Mouse (Mus musculus): ENCODE data around the gene Slc2a6. TPM values are rescaled to one million over a fixed set of nuclear protein-coding genes. Genes with fewer than 3 reads are reported as not detected.

Gene Slc2a6
- total RNA-seq (2021): under 1 TPM in 1 of 2 experiments, not detected in 1; 0.17 TPM
- long read RNA-seq, experiment 1: 0 reads
- long read RNA-seq, experiment 2: 0 reads

- peak; percentile 81 for DNase-seq (ENCODE audit: low spot score)
Measured at GRCm38 (mm10) chr2:27027618-27028436, at the start of gene Slc2a6. Gene Slc2a6 (minus strand): TSS chr2:27027998.

- peak; percentile 38 for DNase-seq (ENCODE audit: low spot score)
Measured at GRCm38 (mm10) chr2:27075485-27075884, 47.7 kb upstream of the Slc2a6 start.

DNA sequence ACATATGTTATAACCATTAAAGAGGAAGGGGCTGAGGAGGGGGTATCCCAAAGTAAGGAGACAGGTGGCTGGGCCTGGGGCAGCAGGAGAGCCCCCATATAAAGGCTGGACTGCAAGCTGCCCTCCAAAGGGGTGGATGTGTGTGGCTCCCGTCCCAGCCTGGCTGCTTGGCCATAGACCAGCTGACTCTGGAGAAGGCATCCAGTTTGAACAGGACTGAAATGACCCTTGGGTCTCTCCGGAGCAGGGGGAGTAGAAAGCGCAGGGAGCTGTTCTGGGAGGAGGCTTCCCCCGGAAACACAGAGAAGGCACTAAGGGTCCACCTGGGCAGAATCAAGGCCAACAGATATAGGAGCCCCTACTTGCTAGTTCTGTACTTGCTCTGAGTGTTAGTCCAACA lies 47.0 kb upstream of the Slc2a6 start:
- DNase-seq (ENCODE audit: low spot score): no peak

DNA sequence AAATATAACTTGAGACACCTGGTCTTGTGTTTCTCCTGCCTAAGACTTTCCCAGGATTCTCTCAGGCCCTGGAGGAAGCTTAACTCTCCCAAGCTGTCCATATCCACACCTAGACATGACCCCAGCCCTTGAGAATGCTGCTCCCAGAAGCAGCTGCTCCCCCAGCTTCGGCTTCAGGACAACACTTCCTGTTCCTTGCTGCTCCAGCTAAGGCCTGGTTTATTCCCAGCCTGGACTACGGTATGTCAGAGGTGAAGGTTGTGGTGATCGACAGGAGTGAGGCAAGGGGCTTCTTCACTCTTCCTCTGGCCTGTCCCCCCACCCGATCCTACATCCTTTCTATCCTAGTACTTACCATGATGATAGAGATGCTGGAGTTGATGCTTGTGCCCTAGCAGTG lies 45.6 kb upstream of the Slc2a6 start:
- DNase-seq (ENCODE audit: low spot score): no peak

DNA sequence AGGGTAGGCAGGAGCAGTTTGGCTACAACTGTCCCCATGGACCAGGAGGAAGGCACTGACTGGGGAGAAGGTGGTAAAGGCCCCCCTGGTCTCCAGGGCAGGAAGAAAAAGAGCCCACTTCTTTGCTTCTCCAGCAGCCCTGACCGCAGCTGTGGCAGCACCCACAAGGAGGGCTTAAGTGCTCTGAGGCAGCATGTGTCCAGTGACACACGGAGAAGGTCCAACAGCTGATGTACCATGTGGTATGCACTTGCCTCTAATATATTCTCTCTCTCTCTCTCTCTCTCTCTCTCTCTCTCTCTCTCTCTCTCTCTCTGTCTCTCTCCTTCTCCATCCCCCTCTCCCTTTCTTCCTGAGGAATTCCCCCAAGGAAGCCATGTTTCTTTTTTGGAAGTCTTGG lies 44.2 kb upstream of the Slc2a6 start, which contains the start of gene Mymk:
Gene Mymk (minus strand): TSS at position 202 of the 400 bp plus-strand sequence.
- DNase-seq (ENCODE audit: low spot score): no peak

DNA sequence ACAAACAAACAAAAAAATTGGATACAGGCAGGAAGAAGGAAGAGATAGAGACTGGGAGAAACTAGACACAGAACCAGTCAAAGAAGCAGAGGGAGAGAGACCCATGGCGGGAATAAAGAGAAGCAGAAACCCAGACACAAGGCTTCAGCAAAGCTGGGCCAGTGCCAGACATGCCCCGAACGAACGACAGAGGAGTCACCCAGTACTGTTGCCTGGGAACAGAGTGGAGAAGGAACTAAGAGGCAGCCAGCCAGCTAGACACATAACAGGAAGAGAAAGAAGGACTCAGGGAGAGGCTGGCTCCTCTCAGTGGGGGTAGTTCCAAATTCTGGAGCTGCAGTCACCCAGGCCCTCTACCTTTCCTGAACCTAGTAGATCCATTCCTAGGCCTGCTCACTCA lies 43.3 kb upstream of the Slc2a6 start:
- peak; percentile 58 for DNase-seq (ENCODE audit: low spot score)

GRCm38 (mm10) chr2:27070247-27070813 lies 42.5 kb upstream of the Slc2a6 start:
- no peak for DNase-seq (ENCODE audit: low spot score)

GRCm38 (mm10) chr2:27069646-27070045 lies 41.8 kb upstream of the Slc2a6 start:
- no peak for DNase-seq (ENCODE audit: low spot score)

DNA sequence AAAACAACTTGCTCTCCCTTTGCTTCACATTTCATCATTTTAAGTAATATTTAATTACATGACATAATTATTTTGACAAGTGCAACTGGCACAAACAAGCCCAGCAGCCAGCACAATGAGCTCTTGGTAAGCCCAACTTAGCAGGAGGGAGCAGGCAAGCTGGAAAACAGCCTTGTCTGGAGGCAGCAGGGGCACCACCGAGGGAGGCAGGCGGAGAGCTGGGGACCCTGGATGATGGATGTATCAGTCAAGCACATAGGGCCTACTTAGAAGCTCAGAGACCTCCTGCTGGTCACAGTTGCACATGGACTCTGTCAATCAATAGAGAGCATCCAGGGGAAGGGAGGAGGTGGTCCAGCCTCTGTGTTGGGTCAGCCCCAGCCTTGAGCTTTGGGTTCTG lies 40.2 kb upstream of the Slc2a6 start:
- DNase-seq (ENCODE audit: low spot score): no peak

GRCm38 (mm10) chr2:27067124-27067523 lies 39.3 kb upstream of the Slc2a6 start:
- DNase-seq (ENCODE audit: low spot score): no peak

DNA sequence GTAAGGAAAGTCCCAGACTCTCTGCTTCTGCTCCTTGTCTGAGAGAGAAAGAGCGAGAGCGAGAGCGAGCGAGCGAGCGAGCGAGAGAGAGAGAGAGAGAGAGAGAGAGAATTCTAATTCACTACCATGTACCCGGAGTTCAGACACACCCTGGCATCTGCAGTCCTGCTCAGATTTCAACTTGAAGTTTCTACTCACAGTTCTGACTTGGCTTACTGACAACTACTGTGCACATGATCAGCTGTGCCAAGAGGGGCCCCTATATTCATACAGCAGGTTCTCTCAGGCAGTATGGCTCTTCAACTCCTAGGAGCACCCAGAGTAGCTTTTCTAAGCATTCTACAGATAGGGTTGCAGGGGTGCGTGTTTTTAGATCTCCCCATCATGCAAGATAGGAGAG lies 31.4 kb upstream of the Slc2a6 start:
- no peak for DNase-seq (ENCODE audit: low spot score)

- no peak for DNase-seq (ENCODE audit: low spot score)
Measured at GRCm38 (mm10) chr2:27058751-27059150, 31.0 kb upstream of the Slc2a6 start.

DNA sequence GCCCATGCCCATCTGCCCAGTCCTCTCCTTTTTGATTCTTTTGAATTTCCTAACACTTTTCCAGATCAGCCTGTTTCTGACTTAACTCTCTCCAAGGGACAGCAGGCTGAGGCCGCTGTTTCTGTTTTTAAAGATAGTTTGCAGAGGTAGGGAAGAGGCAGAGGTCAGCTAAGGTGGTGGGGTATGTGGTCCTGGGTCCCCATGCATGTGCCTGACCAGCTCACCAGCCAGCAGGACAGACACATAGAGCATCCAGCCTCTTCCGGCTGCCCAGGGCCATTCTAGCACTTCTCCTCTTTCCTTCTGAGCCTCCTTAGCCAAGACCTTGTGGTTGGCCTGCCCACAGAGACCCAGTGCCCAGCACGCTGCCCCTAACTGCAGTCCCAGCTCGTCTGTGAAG lies 30.5 kb upstream of the Slc2a6 start:
- no peak for DNase-seq (ENCODE audit: low spot score)

DNA sequence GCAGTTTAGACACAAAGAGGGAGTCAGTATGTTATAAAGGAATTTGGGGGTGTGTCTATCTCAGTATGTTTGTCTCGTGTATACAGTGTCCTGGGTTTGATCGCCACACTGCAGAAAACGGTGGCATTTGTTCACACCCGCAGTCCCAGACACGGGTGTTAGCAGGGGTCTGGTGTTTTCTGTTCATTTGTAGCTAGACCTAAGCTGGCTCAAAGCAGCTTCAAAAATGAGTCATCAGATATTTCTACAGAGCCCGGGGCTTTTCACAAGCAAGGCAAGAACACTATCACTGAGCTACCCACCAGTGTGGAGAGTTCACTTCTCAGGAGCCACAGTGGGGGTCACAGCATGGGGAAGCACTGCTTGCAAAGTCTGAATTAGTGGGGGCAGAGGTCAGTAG lies 21.6 kb upstream of the Slc2a6 start:
- no peak for DNase-seq (ENCODE audit: low spot score)

GRCm38 (mm10) chr2:27045979-27046770 lies 18.4 kb upstream of the Slc2a6 start:
- peak; percentile 80 for DNase-seq (ENCODE audit: low spot score)

GRCm38 (mm10) chr2:27044641-27045040 lies 16.8 kb upstream of the Slc2a6 start:
- DNase-seq (ENCODE audit: low spot score): no peak

DNA sequence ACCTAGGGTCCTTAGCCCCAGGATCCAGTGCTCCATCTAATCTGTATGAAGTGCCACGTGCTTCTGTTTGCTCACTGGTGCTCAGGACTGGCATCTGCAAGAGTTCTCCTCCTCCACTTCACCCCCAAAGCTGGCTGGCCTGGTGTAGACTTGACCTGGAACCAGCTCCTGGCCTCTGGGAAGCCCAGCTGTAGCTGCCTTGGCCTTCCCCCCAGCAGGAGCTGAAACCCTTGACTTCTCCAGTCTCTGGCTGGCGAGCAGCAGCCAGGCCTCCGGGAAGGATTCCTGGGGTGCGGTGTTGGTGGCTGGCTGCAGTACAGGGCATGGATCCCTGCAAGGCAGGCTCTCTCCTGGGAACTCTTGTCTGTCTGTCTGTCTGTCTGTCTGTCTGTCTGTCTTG lies 16.4 kb upstream of the Slc2a6 start:
- peak; percentile 45 for DNase-seq (ENCODE audit: low spot score)

DNA sequence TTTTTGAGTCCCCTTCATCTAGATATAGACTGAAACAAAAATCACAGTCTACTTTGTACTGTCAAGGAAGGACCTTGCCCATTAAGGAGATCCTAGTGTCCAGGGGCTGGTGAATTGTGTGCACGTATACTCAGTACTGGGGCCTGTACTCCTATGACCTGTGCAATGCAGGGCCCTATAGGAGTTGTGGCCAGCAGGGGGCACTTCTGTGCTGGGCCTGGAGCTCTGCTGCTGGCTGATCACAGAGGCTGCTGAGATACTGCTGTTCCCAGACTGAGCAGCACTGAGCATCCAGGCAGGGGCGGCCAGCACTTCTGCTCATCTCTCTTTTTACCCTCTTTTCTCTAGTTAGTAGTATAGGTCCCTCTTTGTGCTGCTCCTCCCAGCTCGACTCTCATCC lies 15.7 kb upstream of the Slc2a6 start:
- DNase-seq (ENCODE audit: low spot score): peak; percentile 80

DNA sequence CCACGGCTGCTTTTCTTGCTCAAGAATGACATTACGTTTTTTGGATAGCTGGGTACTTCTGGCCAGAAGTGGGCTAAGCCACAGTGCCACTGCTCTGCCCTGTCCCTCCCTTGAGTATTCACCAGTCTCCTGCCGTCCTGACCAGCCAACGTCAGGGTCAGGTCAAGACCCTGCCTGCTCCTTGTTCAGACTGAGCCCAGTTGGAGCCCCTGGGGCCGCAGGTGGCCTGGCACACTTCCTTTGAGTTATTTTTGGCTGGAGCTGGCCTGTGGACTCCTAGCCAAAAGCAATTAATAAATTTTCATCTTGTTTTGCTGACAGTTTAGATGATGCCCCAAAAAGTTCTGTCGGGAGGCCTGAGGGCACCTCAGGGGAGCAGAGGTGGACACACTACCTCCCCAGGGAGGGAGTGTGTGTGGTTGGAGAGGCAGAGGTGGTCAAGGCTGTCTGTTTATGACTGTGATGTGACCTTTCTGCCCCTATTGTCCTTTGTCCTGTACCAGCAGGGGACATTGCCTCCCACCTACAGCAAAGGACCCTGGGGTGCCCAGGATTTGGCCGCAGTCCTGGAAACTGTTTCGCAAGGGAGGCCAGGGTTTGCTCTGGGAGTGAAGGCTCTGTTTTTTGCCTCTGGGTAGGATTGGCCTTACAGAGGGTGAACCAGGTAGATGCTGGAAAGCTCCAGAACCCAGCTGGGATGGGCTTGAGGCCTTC lies 14.5 kb upstream of the Slc2a6 start:
- no peak for DNase-seq (ENCODE audit: low spot score)

GRCm38 (mm10) chr2:27039286-27039685 lies 11.5 kb upstream of the Slc2a6 start:
- DNase-seq (ENCODE audit: low spot score): no peak

DNA sequence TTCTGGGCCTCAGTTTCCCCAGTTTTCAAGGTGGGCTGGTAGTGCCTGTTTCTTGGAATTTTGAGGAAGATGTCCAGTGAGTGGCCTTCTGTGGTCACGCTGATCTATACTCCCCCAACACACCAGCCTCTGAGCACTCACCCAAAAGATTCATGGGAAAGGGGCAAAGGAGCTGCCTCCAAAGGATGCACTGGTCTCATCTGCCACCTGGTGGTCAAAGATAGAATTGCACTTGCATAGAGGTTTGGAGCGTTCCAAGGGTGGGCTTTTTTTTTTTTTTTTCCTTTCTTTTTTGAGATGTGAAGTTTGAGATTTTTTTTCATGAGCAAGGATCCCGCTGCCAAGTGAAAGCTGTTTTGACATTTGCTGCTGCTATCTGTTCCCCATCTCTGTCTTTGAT lies 10.8 kb upstream of the Slc2a6 start:
- DNase-seq (ENCODE audit: low spot score): peak; percentile 66

GRCm38 (mm10) chr2:27037008-27037407 lies 9.2 kb upstream of the Slc2a6 start:
- no peak for DNase-seq (ENCODE audit: low spot score)

Data from gastrocnemius, adult 18-20 months (tissue).